Mouse (Mus musculus) right cerebral cortex, postnatal 10 days (tissue): ENCODE measurements around the gene 1700088E04Rik.

Experiments used
- DNase-seq, 2 experiments: peaks; one replicate each; pipeline ENCODE4 v3.0.0; 2021; ENCODE audit warnings: low spot score in 2 of 2

Gene 1700088E04Rik

DNA sequence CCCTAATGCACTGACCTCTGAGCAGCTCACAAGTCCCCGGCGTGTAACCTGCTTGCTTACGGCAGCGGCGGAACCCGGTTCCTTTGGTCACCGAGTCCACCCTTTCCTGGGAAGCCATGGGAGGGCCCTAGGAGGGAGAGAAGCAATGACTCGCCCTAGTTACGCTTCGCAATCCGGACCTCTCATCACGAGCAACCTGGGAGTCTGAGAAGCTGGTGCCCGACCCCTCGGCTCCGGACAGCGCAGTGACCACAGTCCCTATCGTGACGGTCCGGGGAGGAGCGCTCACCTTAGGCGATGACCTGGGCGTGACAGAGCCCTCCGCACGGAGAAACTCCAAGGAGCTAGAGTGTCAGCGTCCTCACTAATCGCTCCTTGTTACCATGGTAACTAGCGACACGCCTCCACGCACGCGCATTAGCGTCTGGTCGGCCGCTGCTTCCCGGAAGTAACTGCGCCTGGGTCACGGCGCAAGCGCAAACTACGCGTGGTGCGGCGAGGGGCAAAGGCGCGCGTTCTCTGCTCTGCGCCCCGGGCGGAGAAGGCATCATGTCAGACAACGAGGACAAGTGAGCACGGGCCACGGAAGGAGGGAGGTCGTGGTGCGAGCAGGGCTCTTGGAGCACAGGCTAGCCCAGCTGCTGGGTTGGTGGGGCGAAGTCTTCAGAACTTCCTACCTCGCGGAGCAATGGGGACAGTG lies at the start of gene 1700088E04Rik, which contains the start of gene Polr2f:
TSS of gene 1700088E04Rik (minus strand) at position 388 of the 700 bp plus-strand sequence.
TSS of gene Polr2f (plus strand) at position 144 of the 700 bp plus-strand sequence.
- DNase-seq, result peak; percentile 96 to 97

DNA sequence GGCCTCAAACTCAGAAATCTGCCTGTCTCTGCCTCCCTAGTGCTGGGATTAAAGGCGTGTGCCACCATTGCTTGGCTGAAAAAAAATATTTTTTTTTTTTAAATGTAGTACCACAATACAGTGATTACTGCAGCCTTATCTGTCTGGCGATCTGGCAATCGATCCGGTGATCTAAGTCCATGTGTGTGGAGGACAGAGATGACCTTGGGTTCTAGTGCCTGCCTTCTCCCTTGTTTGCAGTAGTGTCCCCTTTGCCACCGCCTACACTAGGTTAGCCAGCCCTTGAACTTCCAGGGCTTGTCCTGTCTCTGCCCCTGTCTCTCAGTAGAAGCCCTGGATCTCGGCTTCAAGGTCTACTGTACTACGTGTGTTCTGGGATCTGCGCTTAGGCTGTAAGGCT lies 46.8 kb upstream of the 1700088E04Rik start:
- DNase-seq, result no peak

- DNase-seq, result no peak
These were observed 44.2 kb upstream of the 1700088E04Rik start for GRCm38 (mm10) chr15:79185213-79185612.

DNA sequence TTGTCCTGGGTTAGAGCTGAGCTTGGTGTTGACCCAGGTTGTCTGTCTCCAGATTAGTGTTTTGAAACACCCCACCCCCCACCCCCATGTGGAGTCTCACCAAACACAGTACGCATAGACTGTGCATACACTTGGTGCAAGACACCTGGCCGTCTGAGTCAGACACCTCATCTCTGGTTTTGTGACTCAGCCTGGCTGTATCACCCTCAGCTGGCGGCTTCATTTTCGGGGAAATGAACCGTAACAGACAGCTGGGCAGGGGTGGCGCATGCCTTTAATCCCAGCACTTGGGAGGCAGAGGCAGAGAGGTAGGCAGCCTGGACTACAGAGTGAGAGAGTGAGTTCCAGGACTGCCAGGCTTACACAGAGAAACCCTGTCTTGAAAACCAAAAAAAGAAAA lies 35.9 kb upstream of the 1700088E04Rik start:
- DNase-seq, result no peak

DNA sequence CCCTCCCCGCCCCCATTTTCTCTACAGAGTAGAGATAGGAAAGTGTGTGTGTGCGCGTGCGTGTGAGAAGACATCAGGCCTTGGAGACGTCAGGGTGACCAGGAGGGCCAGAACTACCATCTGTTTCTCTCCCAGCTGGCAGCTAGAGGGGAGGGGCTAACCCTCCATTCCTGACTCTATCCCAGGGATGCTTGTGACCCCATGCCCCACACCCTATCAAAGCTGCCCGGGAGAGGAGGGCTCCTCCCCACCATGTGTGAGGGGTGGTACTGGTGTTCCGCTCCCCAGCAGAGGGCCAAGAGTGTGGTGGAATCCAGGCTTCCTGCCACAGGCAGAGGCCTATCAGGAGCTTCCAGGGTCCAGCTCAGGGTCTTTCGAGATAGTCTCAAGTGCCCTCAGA lies 25.7 kb upstream of the 1700088E04Rik start:
- no peak for DNase-seq

DNA sequence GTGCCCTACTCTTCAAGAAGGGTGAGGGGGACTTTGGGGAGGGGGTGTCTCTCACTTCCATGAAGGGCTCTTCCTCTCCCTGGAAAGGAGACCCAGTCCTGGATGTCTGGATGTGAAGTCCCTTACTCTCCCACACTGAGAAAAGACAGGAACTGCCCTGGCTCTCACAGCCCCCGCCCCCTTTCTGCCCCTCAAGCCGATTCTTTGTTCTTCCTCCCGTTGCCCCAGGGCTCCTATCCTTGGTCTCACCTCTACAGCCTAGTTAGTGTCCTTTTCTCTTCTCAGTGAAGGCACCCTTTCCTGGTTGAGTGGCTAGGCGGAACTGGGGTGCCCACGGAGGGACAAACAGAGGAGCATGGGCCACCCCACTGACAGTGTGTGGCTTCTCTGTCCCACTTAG lies 24.1 kb upstream of the 1700088E04Rik start, which contains the start of gene Sox10:
TSS of gene Sox10 (minus strand) at position 101 of the 400 bp plus-strand sequence.
- no peak for DNase-seq

GRCm38 (mm10) chr15:79164251-79164650 lies 23.2 kb upstream of the 1700088E04Rik start:
- DNase-seq, result no peak

- no peak for DNase-seq
These were observed 21.8 kb upstream of the 1700088E04Rik start for GRCm38 (mm10) chr15:79162822-79163221.

DNA sequence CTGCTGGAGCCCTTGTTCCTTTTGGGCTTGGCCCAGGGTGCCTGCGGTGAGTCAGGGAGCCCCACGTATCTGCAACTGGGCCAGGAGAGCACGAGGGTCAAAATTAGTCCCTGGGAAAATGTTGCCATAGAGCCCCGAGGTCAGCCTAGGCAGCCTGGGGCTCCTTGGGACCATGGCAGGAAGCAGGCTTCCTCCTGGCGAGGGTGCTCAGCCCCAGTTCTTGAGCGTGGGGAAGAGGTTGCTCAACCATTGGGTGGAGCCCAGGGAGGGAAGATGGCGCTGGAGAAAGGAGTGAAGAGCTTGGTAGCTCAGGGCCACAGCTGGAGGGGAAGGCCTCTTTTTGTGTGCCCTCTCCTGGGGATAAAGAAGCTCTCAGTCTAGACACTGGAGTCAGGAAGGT lies 21.2 kb upstream of the 1700088E04Rik start:
- no peak for DNase-seq

DNA sequence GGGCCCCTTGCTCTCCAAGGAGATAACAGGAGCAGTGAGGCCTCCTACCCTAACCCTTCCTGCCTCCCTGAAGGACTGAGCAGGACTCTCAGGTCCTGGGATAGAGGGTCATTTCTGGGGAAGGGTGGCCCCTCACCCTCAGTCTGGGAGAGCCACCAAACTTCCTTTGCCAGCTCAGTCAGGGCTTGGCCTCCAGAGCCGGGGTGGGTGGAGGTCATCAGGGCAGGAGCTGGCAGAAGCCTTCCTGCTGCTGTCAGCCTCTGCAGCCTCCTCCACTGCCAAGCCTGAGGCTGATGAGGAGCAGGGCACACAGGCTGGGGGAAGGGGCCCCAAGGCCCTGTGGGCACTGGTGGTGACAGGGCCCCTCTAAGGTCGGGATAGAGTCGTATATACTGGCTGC lies 14.5 kb upstream of the 1700088E04Rik start:
- no peak for DNase-seq

DNA sequence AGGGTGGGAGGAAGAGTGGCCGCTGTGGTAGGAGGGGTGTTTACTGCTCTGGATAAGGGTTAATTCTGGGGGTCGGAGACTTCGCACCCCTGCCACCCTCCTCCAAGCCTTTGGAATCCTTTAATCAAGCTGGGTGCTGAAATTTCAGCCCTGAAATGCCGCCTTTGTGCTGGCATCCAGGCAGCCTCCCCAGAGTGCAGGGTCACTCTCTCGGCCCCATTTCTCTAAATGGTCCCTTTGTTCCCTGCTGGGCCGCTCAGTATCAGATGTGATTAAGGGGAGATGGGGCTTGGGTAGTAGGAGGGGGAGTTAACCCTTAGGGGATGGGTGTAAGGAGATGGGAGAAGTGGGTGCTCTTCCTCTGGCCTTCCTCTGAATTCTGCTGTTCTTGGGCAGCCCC lies 11.7 kb upstream of the 1700088E04Rik start:
- DNase-seq, result peak; percentile 57 to 62

GRCm38 (mm10) chr15:79151881-79152280 lies 10.8 kb upstream of the 1700088E04Rik start:
- peak; percentile 72 to 74 for DNase-seq

- peak; percentile 70 to 87 for DNase-seq
These were observed 7.5 kb upstream of the 1700088E04Rik start for GRCm38 (mm10) chr15:79148533-79148932.

- DNase-seq, result no peak
These were observed 4.5 kb upstream of the 1700088E04Rik start for GRCm38 (mm10) chr15:79145522-79145921.

DNA sequence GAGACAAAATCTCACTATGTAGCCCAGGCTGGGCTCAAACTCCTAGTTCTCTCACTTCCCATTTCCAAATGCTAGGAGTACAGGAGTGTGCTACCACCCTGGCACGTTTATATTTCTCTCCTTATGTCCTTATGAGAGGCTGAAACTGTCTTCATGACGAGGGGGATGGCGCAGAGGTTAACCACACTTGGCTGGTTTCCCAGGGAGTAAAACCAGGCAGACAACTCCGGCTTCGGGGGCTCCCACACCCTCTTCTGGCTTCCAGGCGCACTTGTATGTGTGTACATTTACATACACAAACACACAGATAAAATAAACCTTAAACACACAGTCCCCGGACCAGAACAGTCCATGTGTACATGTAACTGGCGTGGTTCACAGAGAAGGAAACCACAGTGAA lies 3.0 kb upstream of the 1700088E04Rik start:
- no peak for DNase-seq

GRCm38 (mm10) chr15:79143316-79143715 lies 2.3 kb upstream of the 1700088E04Rik start:
- DNase-seq, result no peak

- no peak for DNase-seq
These were observed 489 bp upstream of the 1700088E04Rik start for GRCm38 (mm10) chr15:79141566-79141917.

DNA sequence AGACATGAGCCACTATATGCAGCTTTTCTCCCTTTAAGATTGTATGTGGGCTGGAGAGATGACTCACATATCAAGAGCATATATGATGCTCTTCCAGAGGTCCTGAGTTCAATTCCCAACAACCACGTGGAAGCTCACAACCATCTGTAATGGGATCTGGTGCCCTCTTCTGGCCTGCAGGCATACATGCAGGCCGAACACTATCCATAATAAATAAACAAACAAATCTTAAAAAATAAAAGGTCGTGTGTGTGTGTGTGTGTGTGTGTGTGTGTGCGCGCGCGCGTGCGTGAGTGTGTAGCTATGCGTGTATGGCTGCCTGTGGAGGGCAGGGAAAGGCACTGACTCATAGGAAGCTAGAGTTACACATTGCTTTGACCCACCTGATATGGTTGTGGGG lies 1.4 kb downstream of the 1700088E04Rik start:
- DNase-seq, result no peak

GRCm38 (mm10) chr15:79135783-79136575 lies 5.1 kb downstream of the 1700088E04Rik start:
- no peak for DNase-seq

DNA sequence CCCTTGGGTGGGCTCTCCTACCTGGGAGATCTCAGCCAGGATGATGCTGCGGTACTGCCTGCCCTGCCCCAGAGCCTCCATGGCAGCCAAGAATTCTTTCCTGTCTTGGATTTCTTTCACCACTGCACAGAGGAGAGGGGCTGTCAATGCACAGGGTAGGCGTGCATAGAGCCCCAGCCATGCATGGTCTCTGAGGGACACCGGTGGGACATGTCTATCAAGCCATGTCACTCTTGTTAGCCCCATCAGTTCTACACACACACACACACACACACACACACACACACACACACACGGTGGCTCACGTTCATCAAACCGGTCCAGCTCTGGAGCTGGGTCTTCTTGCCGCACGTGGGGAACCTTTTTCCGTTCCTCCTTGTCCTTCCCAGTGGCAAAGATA lies 5.7 kb downstream of the 1700088E04Rik start:
- no peak for DNase-seq

DNA sequence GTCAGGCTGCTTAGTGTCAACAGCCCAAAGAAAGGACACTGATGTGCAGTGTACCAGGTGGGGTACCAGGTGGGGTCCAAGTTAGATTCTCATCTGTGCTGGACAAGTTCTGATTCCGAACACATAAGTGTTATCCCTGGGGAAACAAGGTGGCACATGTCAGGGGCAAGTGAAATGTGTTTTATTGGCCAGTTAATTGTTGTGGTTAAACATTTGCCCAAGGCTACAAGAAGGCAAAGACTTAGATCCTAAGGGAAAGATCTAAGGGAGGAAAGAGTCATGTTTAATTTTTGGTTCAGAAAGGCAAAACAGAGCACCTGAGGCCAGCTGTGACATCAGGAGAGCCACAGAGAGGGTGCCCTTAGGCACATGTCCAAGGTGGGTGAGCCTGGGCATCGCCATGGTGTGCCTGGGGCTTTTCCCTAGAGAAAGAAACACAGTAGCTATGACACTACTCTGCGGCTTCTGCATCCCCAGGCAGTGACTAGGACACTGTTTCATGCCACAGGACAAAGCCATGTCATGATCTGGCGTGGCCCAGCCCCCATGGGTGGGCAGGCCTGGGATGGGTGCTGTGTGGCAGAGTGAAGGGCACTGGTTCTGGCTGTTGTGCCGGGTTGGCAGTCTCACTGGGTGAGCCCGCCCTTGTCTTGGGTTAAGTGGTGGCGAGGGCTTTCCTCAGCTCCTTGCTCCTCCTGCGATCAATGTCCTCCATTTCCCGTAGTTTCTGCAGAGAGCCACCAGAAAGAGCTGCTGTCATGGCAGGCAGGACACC lies 6.4 kb downstream of the 1700088E04Rik start:
- no peak for DNase-seq

- DNase-seq, result no peak
These were observed 7.8 kb downstream of the 1700088E04Rik start for GRCm38 (mm10) chr15:79133191-79133661.
